Mouse (Mus musculus): ENCODE measurements around the gene Pard3b.
A peak's percentile ranks its signal among the peaks of the same experiment; 100 is the strongest.

Gene Pard3b

GRCm38 (mm10) chr1:62654436-62654835 lies 1015.8 kb downstream of the Pard3b start:
- no peak for DNase-seq

- no peak for DNase-seq
Observed at GRCm38 (mm10) chr1:62664960-62665645, 1026.5 kb downstream of the Pard3b start.

GRCm38 (mm10) chr1:62665771-62666730 lies 1027.4 kb downstream of the Pard3b start:
- DNase-seq, result no peak

GRCm38 (mm10) chr1:62666780-62667179 lies 1028.2 kb downstream of the Pard3b start:
- DNase-seq, result no peak

- DNase-seq, result no peak
Observed at GRCm38 (mm10) chr1:62678611-62679344, 1040.2 kb downstream of the Pard3b start.

- no peak for DNase-seq
Observed at GRCm38 (mm10) chr1:62679466-62679865, 1040.8 kb downstream of the Pard3b start.

GRCm38 (mm10) chr1:62682456-62683385 lies 1044.1 kb downstream of the Pard3b start:
- peak; percentile 16 for DNase-seq

- DNase-seq, result no peak
Observed at GRCm38 (mm10) chr1:62683498-62683897, 1044.9 kb downstream of the Pard3b start.

GRCm38 (mm10) chr1:62687511-62687910 lies 1048.9 kb downstream of the Pard3b start:
- peak; percentile 50 for DNase-seq

- no peak for DNase-seq
Observed at GRCm38 (mm10) chr1:62691175-62691574, 1052.6 kb downstream of the Pard3b start.

All from right cerebral cortex, postnatal 25 days (tissue).